Mouse (Mus musculus) heart, adult 2 months (tissue): ENCODE measurements around the gene Fbxo6. TPM values are rescaled to one million over a fixed set of nuclear protein-coding genes. Genes with fewer than 3 reads are reported as not detected.

Experiments
- DNase-seq, 2 experiments: peaks; one replicate each; pipeline ENCODE4 v3.0.0; 2021
- H3K27ac ChIP-seq: fragments of 200-600 bp; 2 replicates; pipeline ENCODE4 v1.8.1; 2022
- H3K27me3 ChIP-seq: fragments of 200-500 bp; 2 replicates; pipeline ENCODE4 v1.6.1; 2012; ENCODE audit warnings: mild to moderate bottlenecking, low read length, inconsistent platforms, mixed read lengths; ENCODE audit not compliant: control insufficient read depth, insufficient read depth
- H3K36me3 ChIP-seq: fragments of 200-500 bp; 2 replicates; pipeline ENCODE4 v1.6.1; 2012; ENCODE audit warnings: low read length, inconsistent platforms; ENCODE audit not compliant: control insufficient read depth, insufficient read depth
- H3K4me1 ChIP-seq: fragments of 200-500 bp; 2 replicates; pipeline ENCODE4 v1.6.1; 2011; ENCODE audit warnings: low read length; ENCODE audit not compliant: control insufficient read depth, insufficient read depth
- H3K4me3 ChIP-seq: fragments of 200-600 bp; 2 replicates; pipeline ENCODE4 v1.8.1; 2022
- H3K79me2 ChIP-seq: fragments of 200-500 bp; replicated peaks from 2 replicates; pipeline ENCODE4 v1.6.1; 2012; ENCODE audit warnings: mild to moderate bottlenecking, inconsistent platforms, low read length, moderate library complexity, mixed read lengths; ENCODE audit not compliant: control insufficient read depth, insufficient read depth
- H3K9ac ChIP-seq: fragments of 200-500 bp; 2 replicates; pipeline ENCODE4 v1.6.1; 2012; ENCODE audit warnings: low read depth, mild to moderate bottlenecking, control low read depth, inconsistent platforms, low read length, mixed read lengths
- CTCF ChIP-seq: fragments of 200-600 bp; IDR thresholded peaks from 2 replicates; pipeline ENCODE4 v1.8.1; 2022; ENCODE audit warnings: antibody characterized with exemption, mild to moderate bottlenecking, moderate library complexity
- EP300 ChIP-seq: fragments of 200-500 bp; IDR thresholded peaks from 2 replicates; pipeline ENCODE4 v1.6.1; 2011; ENCODE audit warnings: low read depth, low read length, control low read depth; ENCODE audit not compliant: insufficient read depth
- POLR2A ChIP-seq: fragments of 200-500 bp; IDR thresholded peaks from 2 replicates; pipeline ENCODE4 v1.6.1; 2011; ENCODE audit warnings: mild to moderate bottlenecking, low read depth, low read length, control low read depth; ENCODE audit not compliant: insufficient read depth
- WGBS: fragments of 180-500 bp; shearing (Covaris S2); methylation state at CpG from one replicate; pipeline ENCODE4 v1.1.7; 2018; 5-methylcytosine and 5-hydroxymethylcytosine counted together
- intact Hi-C: fragments of 180-260 bp; cut with DNase I; formaldehyde crosslinking; loops from one replicate; pipeline ENCODE4 v1.15.1; 2025
- polyA plus RNA-seq: library from polyadenylated mRNA; depleted of rRNA; stranded (reverse); fragments of >200 nt; gene quantifications from 2 replicates; pipeline ENCODE4 v1.2.3, GENCODE M21; 2012
- total RNA-seq, 2 experiments: library from RNA; stranded (reverse); gene quantifications; 2 replicates each; pipeline ENCODE4 v1.2.3; 2021

The Fbxo6 gene
- total and polyA plus RNA-seq, 3 experiments = 36.0 to 68.6 (median 39.3) TPM

- peaks cover 3% of the 10 kb centered on the region; the same call in 1 of the 2 replicates for H3K27me3 ChIP-seq
- H3K4me1 ChIP-seq = peaks cover 1% of the 10 kb centered on the region; the same call in 1 of the 2 replicates
- 2% methylated on average over 55 of the region's 55 CpGs for WGBS
These were observed 7.8 kb upstream of the Fbxo6 start for GRCm38 (mm10) chr4:148159544-148160435.

GRCm38 (mm10) chr4:148158436-148159348 is 6.8 kb upstream of the Fbxo6 start:
- peak overlapping the region; percentile 42; the same call in 1 of the 2 replicates for H3K9ac ChIP-seq
- H3K27ac ChIP-seq = peak overlapping the region; percentile 1; the same call in 1 of the 2 replicates
- H3K36me3 ChIP-seq = no peaks in the 10 kb centered on the region
- intact Hi-C loops = no loop called here
- no peaks in the 10 kb centered on the region for H3K27me3 ChIP-seq
- WGBS = 38% methylated on average over 27 of the region's 27 CpGs
- H3K4me3 ChIP-seq = peak overlapping the region; percentile 67
- DNase-seq = no peak
- TF ChIP-seq CTCF (no peak), EP300 (no peak), POLR2A (no peak)
- H3K79me2 ChIP-seq = no peaks in the 10 kb centered on the region
- H3K4me1 ChIP-seq = peaks cover 1% of the 10 kb centered on the region; the same call in 1 of the 2 replicates

More at GRCm38 (mm10) chr4:148159544-148160435, 7.8 kb upstream of the Fbxo6 start:
- H3K4me3 ChIP-seq = peak overlapping the region; percentile 67
- TF ChIP-seq CTCF (peak; percentile 21), POLR2A (peak; percentile 56; the same call in 1 of the 2 replicates), EP300 (no peak)
- H3K9ac ChIP-seq = peak overlapping the region; percentile 94
- no peaks in the 10 kb centered on the region for H3K36me3 ChIP-seq
- intact Hi-C loops = no loop called here
- no peaks in the 10 kb centered on the region for H3K79me2 ChIP-seq
- peak overlapping the region; percentile 64 for H3K27ac ChIP-seq
- DNase-seq = peak; percentile 86 to 91

GRCm38 (mm10) chr4:148154982-148155381 is 3.0 kb upstream of the Fbxo6 start:
- no peak overlapping the region for H3K9ac ChIP-seq
- no peak for DNase-seq
- intact Hi-C loops = loop anchor here (5.0 kb wide), 1 partner anchor 113 kb away; no protein-coding TSS in a partner anchor
- H3K27ac ChIP-seq = no peak overlapping the region
- H3K36me3 ChIP-seq = no peaks in the 10 kb centered on the region
- H3K4me3 ChIP-seq = no peak overlapping the region
- 61% methylated on average over 3 of the region's 3 CpGs for WGBS
- H3K79me2 ChIP-seq = no peaks in the 10 kb centered on the region
- peaks cover 3% of the 10 kb centered on the region; the same call in 1 of the 2 replicates for H3K4me1 ChIP-seq
- peak; percentile 77 for TF ChIP-seq CTCF
- no peak for TF ChIP-seq POLR2A
- H3K27me3 ChIP-seq = no peaks in the 10 kb centered on the region

- TF ChIP-seq EP300 (no peak), POLR2A (no peak), CTCF (no peak)
- no peak overlapping the region for H3K4me3 ChIP-seq
- 84% methylated on average over 4 of the region's 4 CpGs for WGBS
- intact Hi-C loops = loop anchor here (5.0 kb wide), 1 partner anchor 112 kb away; no protein-coding TSS in a partner anchor
- no peaks in the 10 kb centered on the region for H3K79me2 ChIP-seq
- no peaks in the 10 kb centered on the region for H3K36me3 ChIP-seq
- H3K27ac ChIP-seq = no peak overlapping the region
- no peak overlapping the region for H3K9ac ChIP-seq
- H3K4me1 ChIP-seq = 0 out of 2 replicates have a peak, but pooled peaks cover 3% of the 10 kb centered on the region
- no peaks in the 10 kb centered on the region for H3K27me3 ChIP-seq
- DNase-seq = no peak
These were observed 2.1 kb upstream of the Fbxo6 start for GRCm38 (mm10) chr4:148154006-148154405.

- Histone ChIP-seq H3K4me3 (no peak overlapping the region), H3K27ac (peak overlapping the region; percentile 97), H3K9ac (no peak overlapping the region), H3K36me3 (no peaks in the 10 kb centered on the region), H3K79me2 (no peaks in the 10 kb centered on the region), H3K27me3 (no peaks in the 10 kb centered on the region), H3K4me1 (0 out of 2 replicates have a peak, but pooled peaks cover 3% of the 10 kb centered on the region)
- DNase-seq = no peak
- intact Hi-C loops = loop anchor here (5.0 kb wide), 1 partner anchor 110 kb away; no protein-coding TSS in a partner anchor
- TF ChIP-seq EP300 (no peak), CTCF (no peak), POLR2A (no peak)
- WGBS = 92% methylated on average over 5 of the region's 5 CpGs
These were observed 607 bp upstream of the Fbxo6 start for GRCm38 (mm10) chr4:148152547-148152946.
